Mouse (Mus musculus) layer of hippocampus, postnatal 14 days (tissue): ENCODE results near the gene Aqp6. TPM values are rescaled to one million over a fixed set of nuclear protein-coding genes. Genes with fewer than 3 reads are reported as not detected.

Source experiments
- DNase-seq, 2 experiments: peaks; one replicate each; pipeline ENCODE4 v3.0.0; 2021 to 2022; ENCODE audit warnings: low spot score in 2 of 2, mixed read lengths in 1 of 2
- long read RNA-seq, 2 experiments: library from polyadenylated mRNA; stranded (forward); transcript quantifications; one replicate each; pipeline ENCODE4 v2.0.0; 2021
- total RNA-seq, 2 experiments: library from RNA; stranded (reverse); gene quantifications; 2 replicates each; pipeline ENCODE4 v1.2.3; 2021

The Aqp6 gene
- total RNA-seq, result under 1 TPM; 0.19 to 0.37 TPM
- long read RNA-seq, experiment 1, result 0 reads
- long read RNA-seq, experiment 2, result 0 reads

GRCm38 (mm10) chr15:99600986-99601822, at the start of gene Aqp6:
Aqp6 (plus strand) TSS chr15:99601400.
- DNase-seq, result no peak

DNA sequence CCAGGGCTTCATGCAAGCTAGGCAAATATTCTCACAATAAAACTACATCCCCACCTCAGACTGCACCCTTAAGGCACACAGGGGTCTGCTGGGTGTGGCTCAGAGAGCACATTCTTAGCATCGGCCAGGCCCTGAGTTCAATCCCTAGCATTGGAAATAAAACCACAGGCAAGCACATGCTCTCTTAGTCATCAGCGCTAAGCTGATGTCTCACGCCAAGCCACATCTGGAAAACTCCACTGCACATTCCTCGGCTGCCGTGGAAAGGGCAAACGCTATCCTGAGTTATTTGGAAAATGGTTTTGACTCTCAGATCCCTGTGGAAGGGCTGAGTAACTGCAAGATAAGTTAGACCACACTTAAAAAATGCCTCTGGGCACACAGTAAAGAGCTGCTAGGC, 47.4 kb upstream of the Aqp6 start:
- no peak for DNase-seq

DNA sequence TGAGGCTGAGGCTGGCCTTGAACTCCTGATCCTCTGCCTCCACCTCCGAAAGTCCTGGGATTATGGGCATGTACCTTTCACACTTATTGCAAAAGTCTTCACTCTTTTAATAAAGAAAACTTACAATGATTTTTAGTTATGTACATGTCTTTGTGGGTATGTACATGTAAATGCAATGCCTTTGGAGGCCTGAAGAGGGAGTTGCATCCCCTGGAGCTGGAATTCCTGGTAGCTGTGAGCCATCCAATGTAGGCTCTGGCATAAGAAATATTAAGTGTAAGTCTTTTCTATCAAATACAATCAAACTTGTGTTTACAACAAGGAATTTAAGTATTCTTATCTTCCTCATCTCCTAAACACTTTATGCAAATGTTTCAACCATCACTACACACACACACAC, 42.3 kb upstream of the Aqp6 start:
- no peak for DNase-seq

DNA sequence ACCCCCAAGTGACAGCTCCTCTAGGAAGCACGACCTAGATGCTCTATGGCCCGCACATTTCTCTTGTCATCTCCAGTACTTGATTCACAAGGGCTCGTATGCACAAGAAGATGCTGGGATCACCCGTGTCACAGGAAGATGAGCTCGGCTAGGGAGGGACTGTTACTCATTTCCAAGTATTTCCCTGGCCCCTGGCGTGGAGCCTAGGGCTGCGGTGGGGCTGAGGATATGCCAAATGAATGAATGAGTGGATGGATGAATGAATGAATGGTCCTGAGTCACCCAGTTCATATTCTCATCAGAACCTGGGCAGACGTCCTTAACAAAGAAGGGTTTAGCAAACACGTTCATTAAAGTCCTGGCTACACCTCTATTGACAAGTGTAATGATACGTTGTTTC, 41.0 kb upstream of the Aqp6 start:
- no peak for DNase-seq

DNA sequence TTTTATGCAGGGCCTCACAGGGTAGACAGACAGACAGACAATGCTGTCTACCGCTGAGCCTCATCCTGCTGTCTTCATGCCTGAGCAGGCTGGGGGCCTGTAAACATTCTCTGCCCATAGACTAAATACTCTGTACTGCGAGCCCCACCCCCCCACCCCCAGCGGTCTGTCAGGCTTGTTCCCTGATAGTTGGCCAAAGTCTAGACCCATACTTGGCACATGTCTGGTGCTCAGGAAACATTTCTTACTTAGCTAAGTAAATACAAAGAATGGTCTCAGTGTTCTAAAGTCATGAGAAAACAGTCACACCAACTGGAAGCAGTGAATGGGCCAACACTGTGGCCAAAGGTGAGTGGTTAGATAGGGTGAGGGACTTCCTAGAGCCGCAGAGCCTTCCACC, 33.8 kb upstream of the Aqp6 start:
- no peak for DNase-seq

DNA sequence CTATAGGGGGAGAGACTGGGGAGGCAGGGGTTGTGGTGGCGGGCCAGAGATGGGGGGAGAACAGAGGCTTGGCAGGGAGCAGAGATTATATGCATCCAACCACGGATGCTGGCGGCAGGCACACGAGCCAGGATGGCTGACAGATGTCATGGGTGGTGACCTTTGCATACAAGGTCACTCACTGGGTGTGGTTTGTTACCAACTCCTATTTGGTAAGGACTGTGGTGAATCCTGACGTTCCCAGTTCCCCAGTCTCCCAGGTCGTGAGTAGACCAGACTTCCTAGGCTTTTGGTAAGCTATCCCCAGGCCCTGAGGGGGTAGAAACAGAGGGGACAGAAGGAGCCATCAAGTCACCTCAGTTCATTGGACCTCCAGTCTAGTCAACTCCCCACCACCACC, 32.5 kb upstream of the Aqp6 start:
- no peak for DNase-seq

- no peak for DNase-seq
Observed at GRCm38 (mm10) chr15:99569123-99569522, 32.1 kb upstream of the Aqp6 start.

DNA sequence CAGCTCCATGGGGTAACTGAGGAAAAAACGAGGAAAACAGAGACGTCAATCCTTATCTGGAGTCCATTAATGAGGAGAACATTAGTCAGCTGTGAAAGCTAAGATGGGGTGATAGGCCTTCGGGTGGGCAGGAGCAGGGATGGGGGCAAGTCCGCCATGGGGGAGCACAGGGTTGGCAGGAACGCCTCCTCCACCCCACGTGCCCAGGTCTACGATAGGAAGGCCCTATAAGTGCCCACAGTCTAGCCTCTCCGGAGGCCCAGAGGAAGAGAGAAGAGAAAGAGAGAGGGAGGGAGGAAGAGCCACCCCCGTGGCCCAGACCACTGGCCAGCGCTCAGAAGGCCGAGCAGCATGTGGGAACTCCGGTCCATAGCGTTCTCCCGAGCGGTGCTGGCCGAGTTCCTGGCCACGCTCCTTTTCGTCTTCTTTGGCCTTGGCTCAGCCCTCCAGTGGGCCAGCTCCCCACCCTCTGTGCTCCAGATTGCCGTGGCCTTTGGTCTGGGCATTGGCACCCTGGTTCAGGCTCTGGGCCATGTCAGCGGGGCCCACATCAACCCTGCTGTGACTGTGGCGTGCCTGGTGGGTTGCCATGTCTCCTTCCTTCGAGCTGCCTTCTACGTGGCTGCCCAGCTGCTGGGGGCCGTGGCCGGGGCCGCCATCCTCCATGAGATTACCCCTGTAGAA, 22.3 kb upstream of the Aqp6 start, which contains the start of gene Aqp2:
TSS of gene Aqp2 (plus strand) at position 254 of the 684 bp plus-strand sequence.
- DNase-seq, result no peak

- DNase-seq, result no peak
Observed at GRCm38 (mm10) chr15:99583463-99584344, 17.5 kb upstream of the Aqp6 start.

GRCm38 (mm10) chr15:99584407-99585202, 16.6 kb upstream of the Aqp6 start:
- DNase-seq, result no peak

GRCm38 (mm10) chr15:99585741-99586140, 15.5 kb upstream of the Aqp6 start:
- no peak for DNase-seq

- no peak for DNase-seq
Observed at GRCm38 (mm10) chr15:99586525-99586924, 14.7 kb upstream of the Aqp6 start.

- no peak for DNase-seq
Observed at GRCm38 (mm10) chr15:99589237-99589636, 12.0 kb upstream of the Aqp6 start.

DNA sequence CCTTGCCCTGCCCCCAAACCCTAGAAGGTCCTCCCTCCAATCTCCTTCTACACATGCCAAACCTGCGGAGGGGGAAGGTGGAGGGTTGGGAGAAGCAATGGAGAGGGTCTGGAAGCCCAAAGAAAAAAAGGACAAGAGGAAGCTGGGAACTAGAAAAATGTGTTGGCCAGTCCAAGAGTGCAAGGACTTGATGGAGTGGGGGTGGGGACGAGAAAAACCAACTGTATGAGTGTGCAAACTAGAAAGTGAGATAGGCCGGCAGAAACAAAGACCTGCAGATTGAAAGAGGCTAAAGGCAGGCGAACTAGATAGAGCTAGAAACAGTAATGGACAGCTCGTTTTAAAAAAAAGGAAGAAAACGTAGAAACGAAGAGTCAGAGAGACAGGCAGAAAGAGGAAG, 11.5 kb upstream of the Aqp6 start:
- DNase-seq, result no peak

DNA sequence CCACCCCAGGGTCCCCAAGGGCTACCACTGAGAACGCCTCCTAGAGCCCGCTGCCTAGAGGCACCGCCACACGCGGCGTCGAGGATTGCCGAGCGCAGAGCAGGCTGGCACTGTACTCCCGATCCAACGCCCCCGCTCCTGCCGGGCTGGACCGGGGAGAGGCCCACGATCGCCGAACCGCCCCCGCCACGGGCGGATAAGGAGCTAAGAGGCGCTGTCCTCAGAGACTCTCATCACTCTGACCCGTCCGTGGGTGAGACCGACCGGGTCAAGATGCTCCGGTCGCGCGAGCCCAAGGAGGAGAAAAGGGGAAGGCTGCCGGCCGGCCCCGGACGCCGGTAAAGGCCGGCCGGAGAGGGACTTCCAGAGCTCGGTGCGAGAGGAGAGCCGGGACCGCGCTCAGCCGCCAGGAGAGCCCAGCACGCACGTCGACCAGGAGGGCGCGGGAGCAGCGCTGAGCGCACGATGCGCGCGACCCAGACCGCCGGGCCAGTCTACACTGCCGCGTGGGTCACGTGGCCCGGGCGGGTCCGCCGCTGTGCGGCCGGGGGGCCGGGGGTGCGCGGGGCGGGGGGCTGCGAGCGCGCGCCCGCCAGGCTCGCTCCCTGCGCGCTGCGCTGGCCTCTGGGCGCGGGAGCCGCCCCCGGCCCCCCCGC, 10.6 kb upstream of the Aqp6 start, which contains the start of gene Aqp5:
TSS of gene Aqp5 (plus strand) at position 354 of the 656 bp plus-strand sequence.
- DNase-seq, result no peak

- DNase-seq, result no peak
Observed at GRCm38 (mm10) chr15:99592177-99592576, 9.0 kb upstream of the Aqp6 start.

- no peak for DNase-seq
Observed at GRCm38 (mm10) chr15:99592877-99593276, 8.3 kb upstream of the Aqp6 start.

GRCm38 (mm10) chr15:99594951-99595350, 6.2 kb upstream of the Aqp6 start:
- DNase-seq, result no peak

DNA sequence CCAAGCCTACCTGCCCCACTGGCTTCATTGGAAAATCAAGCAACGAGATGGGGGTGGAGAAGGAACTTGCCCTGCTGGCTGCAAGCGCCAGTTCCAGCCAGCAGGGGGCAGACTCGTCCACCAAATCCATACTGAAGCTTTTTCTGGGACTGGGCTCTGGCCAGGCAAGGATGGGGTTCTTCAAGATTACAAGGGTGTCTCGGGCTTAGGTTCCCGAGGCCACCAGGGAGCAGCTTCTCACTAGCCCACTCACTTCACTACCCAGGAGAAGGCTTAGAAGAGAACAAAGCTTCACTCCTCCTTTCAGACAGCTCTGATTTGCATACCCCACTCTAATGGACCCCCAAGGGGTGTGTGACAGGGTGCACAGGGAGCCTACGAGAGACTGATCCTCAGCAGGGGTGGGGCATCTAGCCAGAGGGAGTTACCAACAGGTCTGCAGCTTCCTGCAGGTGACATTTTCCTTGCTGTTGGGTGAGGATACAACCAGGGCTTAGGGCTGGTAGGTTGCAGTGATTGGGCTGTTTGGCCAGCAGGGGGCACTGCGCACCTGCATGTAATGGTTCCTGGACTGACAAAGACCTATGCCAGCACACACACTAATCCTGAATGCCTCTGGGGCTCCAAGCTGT, 5.0 kb upstream of the Aqp6 start:
- DNase-seq, result peak; percentile 90 to 94

GRCm38 (mm10) chr15:99596841-99597240, 4.4 kb upstream of the Aqp6 start:
- DNase-seq, result no peak
